Mouse (Mus musculus) embryonic facial prominence, embryonic 14.5 days (tissue): ENCODE measurements around the gene Gnb1. TPM values are rescaled to one million over a fixed set of nuclear protein-coding genes. Genes with fewer than 3 reads are reported as not detected.
A peak's percentile ranks its signal among the peaks of the same experiment; 100 is the strongest.

Experiments used
- ATAC-seq: fragments of 200-750 bp; cut with Nextera tagmentation; 2 replicates; pipeline ENCODE4 v1.8.0; 2017; ENCODE audit warnings: low read depth, moderate number of reproducible peaks, moderate TSS enrichment
- DNase-seq: peaks from one replicate; pipeline ENCODE4 v3.0.0-alpha.2; 2015; ENCODE audit warnings: low spot score
- H3K27ac ChIP-seq: fragments of 300-500 bp; sonication (generic); replicated peaks from 2 replicates; pipeline ENCODE4 v1.5.1; 2014; ENCODE audit warnings: low read depth, mild to moderate bottlenecking, low read length, moderate library complexity
- H3K27me3 ChIP-seq: fragments of 300-500 bp; sonication (generic); replicated peaks from 2 replicates; pipeline ENCODE4 v1.6.1; 2014; ENCODE audit warnings: low read length; ENCODE audit not compliant: control insufficient read depth, insufficient read depth
- H3K36me3 ChIP-seq: fragments of 300-500 bp; sonication (generic); 2 replicates; pipeline ENCODE4 v1.6.1; 2014; ENCODE audit warnings: low read length, mixed read lengths; ENCODE audit not compliant: control insufficient read depth, insufficient read depth
- H3K4me1 ChIP-seq: fragments of 300-500 bp; sonication (generic); 2 replicates; pipeline ENCODE4 v1.6.1; 2014; ENCODE audit warnings: antibody characterized with exemption, low read length; ENCODE audit not compliant: control insufficient read depth, insufficient read depth
- H3K4me2 ChIP-seq: fragments of 300-500 bp; sonication (generic); 2 replicates; pipeline ENCODE4 v1.6.1; 2014; ENCODE audit warnings: low read depth, mild to moderate bottlenecking, low read length, moderate library complexity, mixed read lengths
- H3K4me3 ChIP-seq: fragments of 300-500 bp; sonication (generic); 2 replicates; pipeline ENCODE4 v1.5.1; 2014; ENCODE audit warnings: low read depth, mild to moderate bottlenecking, low read length
- H3K9ac ChIP-seq: fragments of 300-500 bp; sonication (generic); 2 replicates; pipeline ENCODE4 v1.6.1; 2014; ENCODE audit warnings: low read depth, mild to moderate bottlenecking, low read length, moderate library complexity, mixed read lengths
- H3K9me3 ChIP-seq: fragments of 300-500 bp; sonication (generic); 2 replicates; pipeline ENCODE4 v1.6.1; 2016; ENCODE audit warnings: low read length; ENCODE audit not compliant: control insufficient read depth
- WGBS: fragments of 180-500 bp; shearing (Covaris S2); extraction: QIAGEN DNeasy Blood & Tissue Kit; methylation state at CpG from one replicate; pipeline ENCODE4 v1.1.7; 2014; 5-methylcytosine and 5-hydroxymethylcytosine counted together
- polyA plus RNA-seq: library from polyadenylated mRNA; unstranded; fragments of >200 nt; fragmentation: Nextera tagmentation; extraction: Ambion mirVana; gene quantifications from 2 replicates; pipeline ENCODE4 v1.2.1, GENCODE M21; 2014

The Gnb1 gene
- polyA plus RNA-seq = 448 and 484 TPM in 2 replicates

- DNase-seq (peak; percentile 92), ATAC-seq (peak; percentile 91)
- Histone ChIP-seq H3K4me1 (peaks cover 29% of the 10 kb centered on the region), H3K27me3 (no peaks in the 10 kb centered on the region), H3K36me3 (no peaks in the 10 kb centered on the region), H3K9ac (peak within 1 kb of the TSS; percentile 100), H3K27ac (peak within 1 kb of the TSS; percentile 96), H3K4me2 (peak within 1 kb of the TSS; percentile 89), H3K4me3 (peak within 1 kb of the TSS; percentile 100), H3K9me3 (no peaks in the 10 kb centered on the region)
- WGBS = 0% methylated on average over 6 of the region's 60 CpGs
Measured at GRCm38 (mm10) chr4:155490990-155491504, at the start of gene Gnb1. Gene Gnb1 (plus strand): TSS chr4:155491361.

GRCm38 (mm10) chr4:155442808-155443207 is 48.4 kb upstream of the Gnb1 start:
- Histone ChIP-seq H3K9me3 (no peaks in the 10 kb centered on the region), H3K27ac (no peak overlapping the region)

GRCm38 (mm10) chr4:155451597-155451996 is 39.6 kb upstream of the Gnb1 start:
- Histone ChIP-seq H3K27me3 (no peaks in the 10 kb centered on the region), H3K4me3 (no peak overlapping the region), H3K4me1 (no peaks in the 10 kb centered on the region), H3K27ac (no peak overlapping the region), H3K4me2 (no peak overlapping the region), H3K9ac (no peak overlapping the region), H3K9me3 (no peaks in the 10 kb centered on the region), H3K36me3 (no peaks in the 10 kb centered on the region)
- peak; percentile 32 for DNase-seq
- ATAC-seq = 0 out of 2 replicates have a peak, but pooled peaks have one; percentile 30
- WGBS = 33% methylated on average over 8 of the region's 10 CpGs

More at GRCm38 (mm10) chr4:155442808-155443207, 48.4 kb upstream of the Gnb1 start:
- Histone ChIP-seq H3K4me1 (no peaks in the 10 kb centered on the region), H3K4me3 (no peak overlapping the region), H3K9ac (no peak overlapping the region), H3K27me3 (no peaks in the 10 kb centered on the region), H3K4me2 (no peak overlapping the region), H3K36me3 (no peaks in the 10 kb centered on the region)
- WGBS = 70% methylated on average over 3 of the region's 3 CpGs
- ATAC-seq (no peak), DNase-seq (no peak)

- Histone ChIP-seq H3K4me1 (no peaks in the 10 kb centered on the region), H3K27me3 (no peaks in the 10 kb centered on the region), H3K9me3 (no peaks in the 10 kb centered on the region), H3K27ac (no peak overlapping the region), H3K4me3 (no peak overlapping the region), H3K36me3 (no peaks in the 10 kb centered on the region), H3K9ac (no peak overlapping the region), H3K4me2 (no peak overlapping the region)
- ATAC-seq (no peak), DNase-seq (no peak)
- 74% methylated on average over 5 of the region's 5 CpGs for WGBS
Measured at GRCm38 (mm10) chr4:155458575-155458974, 32.6 kb upstream of the Gnb1 start.

GRCm38 (mm10) chr4:155463050-155463449 is 28.1 kb upstream of the Gnb1 start:
- no peaks in the 10 kb centered on the region for H3K27me3 ChIP-seq

GRCm38 (mm10) chr4:155463611-155464010 is 27.6 kb upstream of the Gnb1 start:
- Histone ChIP-seq H3K9me3 (no peaks in the 10 kb centered on the region), H3K9ac (no peak overlapping the region), H3K36me3 (no peaks in the 10 kb centered on the region), H3K27ac (no peak overlapping the region), H3K4me2 (no peak overlapping the region), H3K27me3 (no peaks in the 10 kb centered on the region), H3K4me3 (no peak overlapping the region), H3K4me1 (no peaks in the 10 kb centered on the region)
- DNase-seq (no peak), ATAC-seq (no peak)
- WGBS = 81% methylated on average over 6 of the region's 6 CpGs

More at GRCm38 (mm10) chr4:155463050-155463449, 28.1 kb upstream of the Gnb1 start:
- Histone ChIP-seq H3K36me3 (no peaks in the 10 kb centered on the region), H3K4me1 (no peaks in the 10 kb centered on the region), H3K27ac (no peak overlapping the region), H3K4me3 (no peak overlapping the region), H3K9me3 (no peaks in the 10 kb centered on the region), H3K4me2 (no peak overlapping the region), H3K9ac (no peak overlapping the region)
- DNase-seq = no peak
- no peak for ATAC-seq
- WGBS = 78% methylated on average over 13 of the region's 13 CpGs

- H3K4me2 ChIP-seq = no peak overlapping the region
- DNase-seq = no peak
- 95% methylated on average over 4 of the region's 4 CpGs for WGBS
- ATAC-seq = no peak
- H3K27me3 ChIP-seq = no peaks in the 10 kb centered on the region
- no peak overlapping the region for H3K27ac ChIP-seq
- 0 out of 2 replicates have a peak, but pooled peaks cover 1% of the 10 kb centered on the region for H3K4me1 ChIP-seq
- H3K9ac ChIP-seq = no peak overlapping the region
- H3K36me3 ChIP-seq = no peaks in the 10 kb centered on the region
- no peaks in the 10 kb centered on the region for H3K9me3 ChIP-seq
- no peak overlapping the region for H3K4me3 ChIP-seq
Measured at GRCm38 (mm10) chr4:155464061-155464460, 27.1 kb upstream of the Gnb1 start.

- 0 out of 2 replicates have a peak, but pooled peaks cover 5% of the 10 kb centered on the region for H3K27me3 ChIP-seq
- H3K4me3 ChIP-seq = no peak overlapping the region
- no peak overlapping the region for H3K4me2 ChIP-seq
- WGBS = 78% methylated on average over 6 of the region's 6 CpGs
- DNase-seq (no peak), ATAC-seq (no peak)
- H3K4me1 ChIP-seq = 0 out of 2 replicates have a peak, but pooled peaks cover 2% of the 10 kb centered on the region
- H3K27ac ChIP-seq = no peak overlapping the region
- no peak overlapping the region for H3K9ac ChIP-seq
- H3K36me3 ChIP-seq = no peaks in the 10 kb centered on the region
- no peaks in the 10 kb centered on the region for H3K9me3 ChIP-seq
Measured at GRCm38 (mm10) chr4:155465607-155466006, 25.6 kb upstream of the Gnb1 start.

GRCm38 (mm10) chr4:155466080-155466479 is 25.1 kb upstream of the Gnb1 start:
- no peak for ATAC-seq
- H3K9me3 ChIP-seq = no peaks in the 10 kb centered on the region

More at GRCm38 (mm10) chr4:155466080-155466479, 25.1 kb upstream of the Gnb1 start:
- no peak overlapping the region for H3K27ac ChIP-seq
- H3K9ac ChIP-seq = no peak overlapping the region
- no peaks in the 10 kb centered on the region for H3K36me3 ChIP-seq
- WGBS = 85% methylated on average over 5 of the region's 5 CpGs
- H3K4me1 ChIP-seq = 0 out of 2 replicates have a peak, but pooled peaks cover 2% of the 10 kb centered on the region
- no peak for DNase-seq
- no peak overlapping the region for H3K4me3 ChIP-seq
- H3K27me3 ChIP-seq = 0 out of 2 replicates have a peak, but pooled peaks cover 5% of the 10 kb centered on the region
- no peak overlapping the region for H3K4me2 ChIP-seq
